Mouse (Mus musculus) heart, adult 2 months (tissue): Measurements from ENCODE around the gene Smim22.

Experiments used
- CTCF ChIP-seq: fragments of 200-600 bp; IDR thresholded peaks from 2 replicates; pipeline ENCODE4 v1.8.1; 2022; ENCODE audit warnings: antibody characterized with exemption, mild to moderate bottlenecking, moderate library complexity
- EP300 ChIP-seq: fragments of 200-500 bp; IDR thresholded peaks from 2 replicates; pipeline ENCODE4 v1.6.1; 2011; ENCODE audit warnings: low read depth, low read length, control low read depth; ENCODE audit not compliant: insufficient read depth
- POLR2A ChIP-seq: fragments of 200-500 bp; IDR thresholded peaks from 2 replicates; pipeline ENCODE4 v1.6.1; 2011; ENCODE audit warnings: mild to moderate bottlenecking, low read depth, low read length, control low read depth; ENCODE audit not compliant: insufficient read depth

- TF ChIP-seq POLR2A (no peak), CTCF (no peak), EP300 (no peak)
Measured at GRCm38 (mm10) chr16:4978275-4979051, 28.6 kb upstream of the Smim22 start.
